Mouse (Mus musculus) WW6 (cell line): ENCODE results near the gene Nav1.
A peak's percentile ranks its signal among the peaks of the same experiment; 100 is the strongest.

Experiments
- DNase-seq: peaks from one replicate; pipeline ENCODE4 v3.0.0-alpha.2; 2013; ENCODE audit warnings: low read depth, low spot score

The Nav1 gene

DNA sequence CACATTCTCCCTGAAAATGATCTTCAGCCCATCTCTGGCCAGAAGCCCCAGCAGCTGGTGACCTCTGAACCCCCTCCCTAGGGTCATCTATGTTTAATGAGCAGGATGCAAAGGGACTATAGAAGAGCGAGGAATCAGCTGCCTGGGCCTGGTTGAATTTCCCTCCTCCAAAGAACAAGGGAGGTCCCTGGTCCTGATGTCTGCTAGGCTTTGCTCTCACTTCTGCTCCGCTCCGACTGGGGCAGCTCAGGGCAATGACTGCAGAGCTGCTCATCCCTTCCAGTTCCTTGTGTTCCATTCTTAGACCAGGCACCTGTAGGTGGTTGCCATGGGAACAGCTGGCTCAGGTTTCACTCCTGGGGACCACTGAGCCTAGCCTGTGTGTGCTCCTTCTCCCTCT lies 56.2 kb downstream of the Nav1 start:
- DNase-seq, result no peak

DNA sequence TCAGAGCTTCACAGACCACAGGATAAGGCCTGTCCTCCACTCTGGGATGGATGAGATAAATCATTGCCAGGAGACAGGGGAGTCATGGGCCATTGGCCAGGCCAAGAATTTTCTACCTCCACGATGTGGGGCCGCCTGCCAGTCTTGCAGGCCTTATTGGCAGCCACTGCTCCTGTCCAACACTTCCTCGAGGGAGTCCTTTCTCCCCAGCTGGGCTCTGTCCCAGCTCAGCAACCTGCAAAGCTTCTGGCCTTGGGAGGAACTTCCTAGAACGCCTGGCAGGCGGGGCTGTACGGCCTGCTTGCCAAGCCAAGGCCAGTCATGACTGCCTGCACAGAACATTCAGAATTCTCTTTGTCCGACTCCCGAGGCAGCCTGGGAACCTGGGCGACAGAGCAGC lies 58.3 kb downstream of the Nav1 start:
- DNase-seq, result no peak

GRCm38 (mm10) chr1:135546099-135546498 lies 61.0 kb downstream of the Nav1 start:
- DNase-seq, result no peak

DNA sequence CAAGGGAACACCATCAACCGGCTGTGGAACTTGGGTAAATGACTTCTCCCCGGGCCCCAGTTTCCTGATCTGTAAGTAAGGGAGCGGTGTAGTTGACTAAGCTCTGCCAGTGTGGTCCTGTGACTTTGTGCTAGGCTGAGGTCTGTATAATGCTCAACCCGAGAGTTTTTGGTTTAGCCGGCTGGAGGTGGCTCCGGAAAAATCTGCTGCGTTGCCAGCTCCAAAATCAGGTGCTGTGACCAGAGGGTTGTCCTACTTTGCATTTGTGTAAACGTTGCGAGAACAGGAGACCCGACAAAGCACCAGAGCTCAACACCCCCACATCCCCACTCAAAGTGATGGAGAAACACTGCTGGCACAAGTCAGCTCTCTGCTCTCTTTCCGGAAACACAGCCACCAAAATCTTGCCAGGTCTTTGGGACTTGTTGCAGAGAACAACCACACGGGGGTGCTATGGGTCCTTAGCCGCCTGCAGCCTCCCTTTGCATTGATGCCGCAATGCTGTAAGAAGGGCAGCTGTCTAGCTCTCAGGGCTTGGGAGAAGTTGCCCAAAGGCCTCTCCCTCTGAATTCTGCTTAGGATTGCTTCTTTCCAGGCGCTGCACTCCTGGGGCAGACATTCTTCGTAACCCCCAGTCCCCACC lies 62.5 kb downstream of the Nav1 start:
- DNase-seq, result peak; percentile 65

- DNase-seq, result no peak
Observed at GRCm38 (mm10) chr1:135542841-135543810, 64.0 kb downstream of the Nav1 start.

- no peak for DNase-seq
Observed at GRCm38 (mm10) chr1:135542080-135542479, 65.0 kb downstream of the Nav1 start.

GRCm38 (mm10) chr1:135540270-135540669 lies 66.8 kb downstream of the Nav1 start:
- DNase-seq, result peak; percentile 66

DNA sequence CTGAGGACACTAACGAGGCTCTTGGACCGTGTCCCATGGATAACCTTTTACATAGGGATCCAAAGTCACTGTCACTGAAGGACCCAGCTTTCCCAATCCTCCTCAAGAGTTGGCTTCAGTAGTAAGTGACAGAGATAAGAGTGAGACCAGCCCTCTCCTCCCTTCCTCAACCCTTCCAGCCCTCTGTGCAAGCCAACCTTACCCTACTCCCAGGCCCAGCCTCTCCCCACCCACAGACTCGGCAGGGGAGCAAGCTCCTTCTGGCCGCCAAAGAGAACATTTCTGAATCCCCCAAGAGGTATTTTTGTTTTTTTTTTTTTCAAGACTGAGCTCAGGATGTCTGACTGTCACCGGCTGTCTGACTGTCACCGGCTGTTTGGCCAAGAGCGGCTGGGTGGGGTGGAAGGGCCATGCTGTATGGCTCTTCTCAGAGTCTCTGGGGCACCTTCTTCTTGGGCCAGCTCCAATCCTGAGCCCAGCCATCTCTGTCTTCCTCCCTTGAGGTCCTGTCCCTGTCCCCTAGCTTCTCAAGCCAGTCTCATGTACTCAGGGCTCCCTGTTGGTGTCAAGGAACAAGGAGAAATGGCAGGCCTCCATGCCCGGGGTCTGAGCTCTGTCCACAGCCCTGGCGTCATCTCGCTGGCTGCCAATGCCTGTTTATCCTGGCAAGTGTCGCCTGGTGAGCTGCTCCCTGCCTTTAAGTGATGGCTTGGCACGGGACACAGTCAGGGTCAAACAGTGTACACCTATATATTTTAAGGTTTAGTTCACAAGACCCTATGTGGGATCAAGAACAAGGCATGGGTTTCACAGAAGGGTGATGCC lies 68.4 kb downstream of the Nav1 start:
- DNase-seq, result no peak

- no peak for DNase-seq
Observed at GRCm38 (mm10) chr1:135536822-135537221, 70.3 kb downstream of the Nav1 start.

DNA sequence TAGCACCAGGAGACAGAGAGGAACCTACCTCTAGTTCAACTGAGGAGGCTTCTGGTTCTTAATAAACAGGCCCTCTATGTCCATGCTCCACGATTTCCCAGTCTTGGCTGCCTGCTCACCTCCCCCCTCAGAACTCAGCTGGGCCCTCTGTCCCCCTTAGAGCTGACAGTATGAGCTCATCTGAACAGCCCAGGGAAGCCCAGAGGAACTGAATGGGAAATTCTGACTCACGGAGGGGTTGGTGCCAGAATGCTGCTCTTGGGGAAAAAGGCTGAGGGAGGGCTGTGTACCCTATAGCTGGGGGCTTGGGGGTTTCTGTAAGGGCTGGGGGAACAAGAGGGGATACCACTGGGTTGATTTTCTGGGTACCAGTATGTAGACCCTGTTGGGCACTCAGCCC lies 70.8 kb downstream of the Nav1 start:
- DNase-seq, result no peak

- no peak for DNase-seq
Observed at GRCm38 (mm10) chr1:135535256-135535655, 71.8 kb downstream of the Nav1 start.

DNA sequence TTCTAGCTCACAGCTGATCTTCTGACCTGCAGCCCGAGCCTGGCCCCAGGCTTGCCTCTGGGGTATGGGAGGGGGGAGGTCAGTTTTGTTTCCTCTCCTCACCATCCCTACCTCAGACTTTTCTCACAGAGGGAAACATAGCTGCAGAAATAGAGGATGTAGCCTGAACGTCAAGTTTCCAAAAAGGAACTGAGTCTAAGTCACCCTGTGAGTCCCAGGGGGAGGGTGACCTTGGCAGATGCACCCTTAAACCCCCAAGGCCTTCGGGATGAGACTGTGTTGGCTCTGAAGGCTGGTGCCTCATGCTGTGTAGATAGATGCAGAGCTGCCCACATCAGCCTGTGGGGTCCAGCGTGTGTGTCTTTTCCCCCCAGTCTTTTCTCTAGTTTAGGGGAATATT lies 72.3 kb downstream of the Nav1 start:
- DNase-seq, result no peak

DNA sequence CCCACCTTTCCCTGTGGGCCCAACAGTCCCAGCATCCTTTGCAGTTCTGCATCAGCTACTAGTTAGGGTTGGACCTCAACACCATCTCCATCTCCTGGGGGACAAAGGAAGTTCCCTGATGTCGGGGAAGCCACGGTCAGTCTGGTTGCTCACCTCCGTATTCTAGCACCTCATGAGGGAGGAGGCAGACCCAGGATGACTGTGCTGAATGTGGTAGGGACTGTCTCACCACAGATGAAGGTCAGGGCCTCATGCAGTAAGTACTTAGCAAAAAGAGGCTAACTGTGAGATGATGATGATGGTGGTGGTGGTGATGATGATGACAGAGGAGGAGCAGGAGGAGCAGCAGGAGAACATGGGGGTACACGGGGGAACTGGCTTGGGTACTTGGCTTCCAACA lies 73.0 kb downstream of the Nav1 start:
- no peak for DNase-seq

DNA sequence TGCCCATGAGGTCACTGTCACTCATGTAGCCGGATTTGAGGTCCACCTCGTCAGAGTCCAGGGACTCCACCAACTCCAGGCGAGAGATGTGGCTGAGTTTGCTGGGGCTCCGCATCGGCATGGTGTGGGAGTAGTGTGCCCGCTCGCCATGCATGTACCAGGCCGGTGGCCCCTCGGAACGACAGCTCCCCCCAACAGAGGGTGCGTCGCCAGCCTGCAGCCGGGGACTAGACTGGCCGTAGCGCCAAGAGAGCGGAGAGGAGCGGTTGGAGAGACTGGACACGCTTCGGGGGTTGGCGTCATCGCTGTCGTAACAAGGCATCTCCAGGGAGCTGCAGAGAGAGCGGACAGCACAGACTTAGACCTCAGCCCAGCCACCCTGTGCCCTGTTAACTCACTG lies 74.7 kb downstream of the Nav1 start:
- DNase-seq, result no peak

DNA sequence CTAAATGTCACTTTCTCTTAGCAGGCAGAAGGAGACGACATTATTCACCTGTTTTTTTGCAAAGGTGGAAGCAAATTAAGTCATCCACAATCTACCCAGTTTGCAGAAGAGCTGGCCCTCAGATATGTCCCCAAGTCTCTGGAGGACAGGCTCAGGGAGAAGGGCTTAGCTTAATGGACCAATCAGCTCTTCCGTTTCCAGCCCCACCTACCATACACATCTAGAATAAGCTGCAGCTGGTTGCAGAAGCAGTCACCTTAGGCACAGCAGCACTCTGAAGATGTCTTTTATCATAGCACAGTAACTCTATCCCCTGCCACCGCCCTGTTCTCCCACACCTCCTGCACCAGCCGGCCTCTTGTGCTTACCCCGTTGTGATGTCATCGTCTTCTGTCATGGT lies 75.1 kb downstream of the Nav1 start:
- DNase-seq, result no peak

DNA sequence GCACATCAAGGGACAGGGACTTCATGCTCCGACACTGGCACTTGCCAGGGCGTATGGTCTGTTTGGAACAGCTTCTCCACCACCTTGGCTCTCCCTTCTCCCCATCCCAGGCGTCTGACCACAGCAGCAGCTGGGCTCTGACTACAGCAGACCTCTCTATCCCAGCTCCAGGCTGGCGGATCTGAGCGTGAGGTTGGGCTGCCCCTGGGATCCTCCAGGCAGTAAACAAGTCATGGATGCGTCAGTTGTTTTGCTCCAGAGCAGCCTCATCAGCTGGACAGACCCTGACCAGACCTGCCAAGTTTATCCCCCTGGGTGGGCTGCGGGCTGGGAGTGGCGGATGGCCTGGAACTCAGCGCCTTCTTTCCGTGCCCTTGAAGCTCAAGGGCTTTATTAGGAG lies 76.0 kb downstream of the Nav1 start:
- DNase-seq, result no peak

GRCm38 (mm10) chr1:135524518-135524860 lies 82.6 kb downstream of the Nav1 start:
- no peak for DNase-seq

- DNase-seq, result no peak
Observed at GRCm38 (mm10) chr1:135523780-135524517, 83.1 kb downstream of the Nav1 start.

DNA sequence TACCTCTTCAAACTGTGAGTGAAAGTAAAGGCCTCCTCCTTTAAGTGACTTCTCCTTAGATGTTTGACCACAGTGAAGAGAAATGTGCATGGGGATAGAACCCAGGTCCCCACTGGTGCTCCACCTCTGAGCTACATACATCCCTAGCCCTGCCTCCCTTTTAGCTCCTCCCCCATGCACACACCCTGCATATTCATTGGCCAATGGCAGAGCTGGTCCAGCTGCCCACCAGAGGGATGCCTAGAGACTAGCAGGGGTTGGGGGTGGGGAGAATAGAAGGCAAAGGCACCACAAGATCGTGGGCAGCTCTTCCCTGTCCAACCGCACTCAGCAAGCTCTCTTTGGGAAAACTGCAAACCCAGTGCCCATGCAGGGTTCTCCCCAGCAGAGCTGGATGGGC lies 83.8 kb downstream of the Nav1 start:
- DNase-seq, result no peak

- DNase-seq, result no peak
Observed at GRCm38 (mm10) chr1:135520550-135521168, 86.4 kb downstream of the Nav1 start.

DNA sequence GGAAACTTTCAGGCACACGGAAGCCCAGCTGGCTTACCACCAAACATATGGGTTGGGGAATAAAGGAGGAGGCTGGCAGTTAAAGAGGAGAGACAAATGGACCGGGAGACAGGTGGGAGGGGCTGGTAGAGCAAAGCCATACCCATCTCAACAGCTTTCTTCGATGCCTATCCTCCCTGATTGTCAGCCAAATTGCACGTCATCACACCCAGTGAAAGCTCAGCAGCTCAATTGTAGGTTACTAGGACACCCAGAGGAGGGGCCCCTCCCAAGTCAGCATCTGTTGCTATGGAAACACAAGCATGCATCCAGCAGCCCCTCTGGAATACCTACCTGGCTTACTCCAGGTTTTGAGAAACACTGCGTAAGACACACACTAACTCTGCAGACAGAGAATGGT lies 88.4 kb downstream of the Nav1 start:
- DNase-seq, result no peak
